Mouse (Mus musculus) cortical plate, adult 2 months (tissue): ENCODE results near the gene Ift52.

ENCODE experiments used
- CTCF ChIP-seq: fragments of 200-500 bp; IDR thresholded peaks from 2 replicates; pipeline ENCODE4 v1.5.1; 2011; ENCODE audit warnings: mild to moderate bottlenecking, control low read depth, low read length; ENCODE audit not compliant: insufficient read depth; ENCODE audit errors: extremely low read depth
- POLR2A ChIP-seq: fragments of 200-500 bp; IDR thresholded peaks from 2 replicates; pipeline ENCODE4 v1.6.1; 2011; ENCODE audit warnings: mild to moderate bottlenecking, low read length, control low read depth; ENCODE audit not compliant: insufficient read depth; ENCODE audit errors: extremely low read depth

DNA sequence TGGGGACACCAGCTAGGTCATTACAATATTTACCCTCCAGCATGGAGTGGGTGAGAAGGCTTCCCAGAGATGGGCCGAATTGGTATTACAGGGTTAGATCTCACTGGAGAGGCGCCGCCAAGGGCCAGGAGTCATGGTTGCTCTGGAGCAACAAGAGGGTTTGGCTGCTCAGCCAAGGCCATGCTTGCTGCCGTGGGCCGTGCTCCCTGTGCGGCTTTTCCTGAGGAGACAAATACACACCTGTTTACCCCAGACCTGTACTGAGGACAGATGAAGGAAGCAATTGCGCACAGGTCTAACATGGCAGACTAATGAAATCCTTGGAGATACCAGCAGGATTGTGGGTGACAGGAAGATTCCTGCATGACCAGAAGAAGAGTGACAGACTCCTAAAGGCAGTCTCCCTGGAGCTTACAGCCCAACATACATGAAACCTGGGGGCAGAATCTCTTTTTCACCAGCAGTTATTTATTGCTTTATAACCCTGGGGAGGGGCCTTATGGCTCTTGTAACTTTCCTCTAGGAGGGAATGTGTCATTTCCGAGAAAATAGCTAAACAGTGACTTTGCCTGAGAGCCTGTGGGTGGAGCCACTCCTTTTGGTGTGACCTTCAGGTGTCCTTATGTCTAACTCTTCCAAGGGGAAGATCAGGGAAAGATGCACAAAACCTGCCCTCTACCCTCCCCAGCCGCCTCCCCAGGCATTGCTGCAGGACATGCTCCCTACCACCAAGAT lies 56.0 kb downstream of the Ift52 start:
- TF ChIP-seq CTCF (no peak), POLR2A (no peak)
